Mouse (Mus musculus): ENCODE measurements around the gene Egf. TPM values are rescaled to one million over a fixed set of nuclear protein-coding genes. Genes with fewer than 3 reads are reported as not detected.

The Egf gene
- polyA plus RNA-seq, 2 experiments: 1.9 to 3.7 TPM

DNA sequence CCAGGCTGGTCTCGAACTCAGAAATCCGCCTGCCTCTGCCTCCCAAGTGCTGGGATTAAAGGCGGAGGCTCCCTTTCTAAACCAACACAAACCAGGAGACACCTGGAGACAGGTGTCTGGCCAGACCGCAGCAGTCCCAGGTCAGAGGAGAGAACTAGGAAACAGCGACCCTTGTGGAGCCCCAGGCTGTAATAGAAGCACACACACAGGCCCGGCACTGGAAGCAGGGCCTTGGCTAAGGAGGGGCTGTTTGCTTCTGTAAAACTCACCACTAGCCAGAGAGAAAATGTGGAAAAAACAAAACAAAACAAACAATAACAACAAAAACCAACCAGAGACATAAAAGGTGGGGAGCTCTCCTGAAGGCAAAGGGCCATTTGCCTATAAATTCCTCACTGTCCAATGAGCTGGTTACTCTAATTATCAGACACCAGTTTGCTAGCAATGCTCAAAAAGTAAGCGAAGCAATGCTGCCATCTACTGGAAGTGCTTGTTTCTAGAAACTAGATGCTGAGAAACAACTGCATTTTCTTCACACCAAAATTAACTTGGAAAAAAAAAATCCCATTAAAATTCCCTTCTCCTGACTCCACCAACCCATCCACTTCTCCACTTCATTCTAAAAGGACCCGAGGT lies 68.3 kb downstream of the Egf start:
- Histone ChIP-seq H3K4me2 (replicated peaks; ENCODE audit: low read depth, low read length, severe bottlenecking) (no peak overlapping the region), H3K9me3 (ENCODE audit: control insufficient read depth, low read length) (no peaks in the 10 kb centered on the region), H3K27ac (replicated peaks; ENCODE audit: low read depth, low read length) (no peak overlapping the region), H3K36me3 (ENCODE audit: control insufficient read depth, insufficient read depth, low read length) (no peaks in the 10 kb centered on the region), H3K4me1 (ENCODE audit: control insufficient read depth, insufficient read depth, low read length) (no peaks in the 10 kb centered on the region), H3K4me3 (replicated peaks; ENCODE audit: low read length) (no peak overlapping the region), H3K27me3 (ENCODE audit: control insufficient read depth, insufficient read depth, low read length) (no peaks in the 10 kb centered on the region), H3K9ac (ENCODE audit: low read depth, low read length, severe bottlenecking) (no peak overlapping the region)
- WGBS: 46% methylated on average over 8 of the region's 8 CpGs
- no peak for TF ChIP-seq POLR2A (IDR thresholded peaks at IDR 0.05; ENCODE audit: borderline replicate concordance, extremely low read depth, insufficient read depth, insufficient read length)
- no peak; the same call in 1 of the 2 replicates for ATAC-seq (ENCODE audit: low FRiP score, low read depth)
- peak; percentile 91 for DNase-seq (ENCODE audit: low spot score)

DNA sequence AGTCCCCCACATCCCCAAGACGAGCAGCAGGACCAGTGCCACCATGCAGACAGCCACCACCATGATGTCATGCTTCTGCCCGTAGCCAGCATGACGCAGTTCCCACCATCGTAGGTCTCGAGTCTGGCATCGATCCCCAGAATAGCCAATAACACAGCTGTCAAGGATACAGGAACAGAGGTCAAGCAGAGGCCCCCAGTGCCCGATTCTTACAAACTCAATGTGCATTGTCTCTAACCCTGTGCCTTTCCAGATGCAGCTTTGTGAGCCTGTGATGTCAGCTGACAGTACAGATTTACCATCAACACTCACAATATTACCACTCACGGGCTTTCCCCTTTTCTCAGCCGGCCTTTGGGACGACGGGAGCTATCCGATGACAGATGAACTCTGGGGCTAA lies 68.9 kb downstream of the Egf start:
- WGBS: 86% methylated on average over 12 of the region's 12 CpGs
- Histone ChIP-seq H3K4me3 (replicated peaks; ENCODE audit: low read length) (no peak overlapping the region), H3K9me3 (ENCODE audit: control insufficient read depth, low read length) (no peaks in the 10 kb centered on the region), H3K27ac (replicated peaks; ENCODE audit: low read depth, low read length) (no peak overlapping the region), H3K27me3 (ENCODE audit: control insufficient read depth, insufficient read depth, low read length) (no peaks in the 10 kb centered on the region), H3K36me3 (ENCODE audit: control insufficient read depth, insufficient read depth, low read length) (no peaks in the 10 kb centered on the region), H3K9ac (ENCODE audit: low read depth, low read length, severe bottlenecking) (no peak overlapping the region), H3K4me1 (ENCODE audit: control insufficient read depth, insufficient read depth, low read length) (no peaks in the 10 kb centered on the region), H3K4me2 (replicated peaks; ENCODE audit: low read depth, low read length, severe bottlenecking) (no peak overlapping the region)
- DNase-seq (ENCODE audit: low spot score) (no peak), ATAC-seq (ENCODE audit: low FRiP score, low read depth) (no peak)
- no peak for TF ChIP-seq POLR2A (IDR thresholded peaks at IDR 0.05; ENCODE audit: borderline replicate concordance, extremely low read depth, insufficient read depth, insufficient read length)

DNA sequence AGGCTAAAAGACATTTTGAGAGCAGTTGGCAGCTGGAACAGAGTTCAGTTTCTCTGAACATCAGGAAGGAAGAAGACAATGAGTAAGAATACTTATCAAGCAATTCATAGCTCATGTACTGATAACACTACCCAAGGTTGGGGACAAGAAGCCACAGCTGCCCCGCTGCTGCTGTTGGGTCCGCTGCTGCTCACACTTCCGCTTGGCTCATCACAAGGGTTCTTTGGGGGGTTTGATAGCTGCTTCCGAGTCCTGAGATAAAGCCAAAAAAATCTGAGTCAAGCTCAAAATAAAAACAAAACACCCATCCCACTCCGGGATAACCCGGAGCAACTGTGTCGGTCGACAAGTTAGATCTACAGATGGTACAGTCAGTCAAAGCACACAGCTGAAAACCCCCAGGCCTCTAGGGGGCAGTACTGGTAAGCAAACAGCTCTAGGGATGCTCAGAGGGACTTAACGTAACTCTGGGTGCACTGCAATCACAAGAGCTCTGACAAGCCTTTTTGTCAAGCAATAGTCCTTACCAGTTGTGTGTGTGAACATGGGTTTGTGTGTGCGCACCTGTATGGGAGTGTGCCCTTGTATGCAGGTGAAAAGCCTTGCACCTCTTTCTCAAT lies 71.9 kb downstream of the Egf start:
- 86% methylated on average over 10 of the region's 10 CpGs for WGBS
- Histone ChIP-seq H3K9ac (ENCODE audit: low read depth, low read length, severe bottlenecking) (no peak overlapping the region), H3K4me2 (replicated peaks; ENCODE audit: low read depth, low read length, severe bottlenecking) (no peak overlapping the region), H3K27ac (replicated peaks; ENCODE audit: low read depth, low read length) (no peak overlapping the region), H3K27me3 (ENCODE audit: control insufficient read depth, insufficient read depth, low read length) (no peaks in the 10 kb centered on the region), H3K9me3 (ENCODE audit: control insufficient read depth, low read length) (no peaks in the 10 kb centered on the region), H3K36me3 (ENCODE audit: control insufficient read depth, insufficient read depth, low read length) (no peaks in the 10 kb centered on the region), H3K4me3 (replicated peaks; ENCODE audit: low read length) (no peak overlapping the region), H3K4me1 (ENCODE audit: control insufficient read depth, insufficient read depth, low read length) (no peaks in the 10 kb centered on the region)
- no peak for ATAC-seq (ENCODE audit: low FRiP score, low read depth)
- DNase-seq (ENCODE audit: low spot score): no peak
- TF ChIP-seq POLR2A (IDR thresholded peaks at IDR 0.05; ENCODE audit: borderline replicate concordance, extremely low read depth, insufficient read depth, insufficient read length): no peak

DNA sequence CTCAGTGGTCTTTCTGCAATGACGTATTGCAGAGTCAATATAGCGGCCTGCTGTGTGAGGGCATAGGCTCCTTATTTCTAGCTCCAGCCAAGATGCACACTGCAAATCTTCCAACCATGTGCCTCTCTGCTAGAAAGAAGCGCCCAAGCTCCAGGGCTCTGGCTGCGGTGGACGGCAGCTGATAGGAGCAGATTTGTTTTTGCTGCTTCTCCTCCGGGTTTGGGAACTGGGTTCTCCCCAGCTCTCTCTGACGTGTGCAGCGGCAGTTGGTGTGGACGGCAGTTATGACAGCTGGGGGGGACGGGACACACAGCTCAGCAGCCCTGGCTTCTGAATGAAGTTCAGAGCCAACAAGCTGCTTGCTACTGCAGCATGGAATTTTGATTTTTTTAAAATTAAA lies 72.7 kb downstream of the Egf start:
- no peaks in the 10 kb centered on the region for H3K9me3 ChIP-seq (ENCODE audit: control insufficient read depth, low read length)
- no peaks in the 10 kb centered on the region for H3K36me3 ChIP-seq (ENCODE audit: control insufficient read depth, insufficient read depth, low read length)
- ATAC-seq (ENCODE audit: low FRiP score, low read depth) (0 out of 2 replicates have a peak, but pooled peaks have one; percentile 24), DNase-seq (ENCODE audit: low spot score) (no peak)
- no peaks in the 10 kb centered on the region for H3K27me3 ChIP-seq (ENCODE audit: control insufficient read depth, insufficient read depth, low read length)
- no peaks in the 10 kb centered on the region for H3K4me1 ChIP-seq (ENCODE audit: control insufficient read depth, insufficient read depth, low read length)
- no peak overlapping the region for H3K27ac ChIP-seq (replicated peaks; ENCODE audit: low read depth, low read length)
- 85% methylated on average over 10 of the region's 10 CpGs for WGBS
- H3K9ac ChIP-seq (ENCODE audit: low read depth, low read length, severe bottlenecking): no peak overlapping the region
- TF ChIP-seq POLR2A (IDR thresholded peaks at IDR 0.05; ENCODE audit: borderline replicate concordance, extremely low read depth, insufficient read depth, insufficient read length): no peak
- no peak overlapping the region for H3K4me3 ChIP-seq (replicated peaks; ENCODE audit: low read length)
- no peak overlapping the region for H3K4me2 ChIP-seq (replicated peaks; ENCODE audit: low read depth, low read length, severe bottlenecking)

DNA sequence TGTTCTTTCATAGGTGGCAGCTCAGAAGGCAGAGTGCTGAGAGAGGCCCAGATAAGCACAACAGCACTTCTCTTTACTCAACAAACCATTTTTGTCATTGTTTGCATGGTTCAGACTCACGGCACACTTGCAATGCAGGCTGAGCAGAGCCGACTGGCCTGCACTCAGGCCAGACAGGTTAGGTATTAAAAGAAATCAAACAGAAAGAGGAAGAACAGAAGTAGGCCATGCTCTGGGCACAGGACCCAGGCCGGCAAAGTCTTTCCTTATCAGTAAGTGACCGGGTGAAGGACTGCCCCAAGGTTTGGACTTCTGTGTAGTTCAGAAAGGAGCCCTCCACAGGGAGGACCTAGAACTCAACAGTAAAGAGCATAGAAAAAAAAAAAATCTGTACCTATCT lies 73.3 kb downstream of the Egf start:
- no peaks in the 10 kb centered on the region for H3K9me3 ChIP-seq (ENCODE audit: control insufficient read depth, low read length)
- H3K4me1 ChIP-seq (ENCODE audit: control insufficient read depth, insufficient read depth, low read length): no peaks in the 10 kb centered on the region
- H3K9ac ChIP-seq (ENCODE audit: low read depth, low read length, severe bottlenecking): no peak overlapping the region
- TF ChIP-seq POLR2A (IDR thresholded peaks at IDR 0.05; ENCODE audit: borderline replicate concordance, extremely low read depth, insufficient read depth, insufficient read length): no peak
- no peak overlapping the region for H3K4me2 ChIP-seq (replicated peaks; ENCODE audit: low read depth, low read length, severe bottlenecking)
- H3K36me3 ChIP-seq (ENCODE audit: control insufficient read depth, insufficient read depth, low read length): no peaks in the 10 kb centered on the region
- H3K27me3 ChIP-seq (ENCODE audit: control insufficient read depth, insufficient read depth, low read length): no peaks in the 10 kb centered on the region
- no peak overlapping the region for H3K4me3 ChIP-seq (replicated peaks; ENCODE audit: low read length)
- no peak overlapping the region for H3K27ac ChIP-seq (replicated peaks; ENCODE audit: low read depth, low read length)
- no peak for ATAC-seq (ENCODE audit: low FRiP score, low read depth)
- DNase-seq (ENCODE audit: low spot score): no peak
- 92% methylated on average over 4 of the region's 4 CpGs for WGBS
